Mouse (Mus musculus) midbrain, postnatal 0 days (tissue): ENCODE measurements around the gene Rfpl4. TPM values are rescaled to one million over a fixed set of nuclear protein-coding genes. Genes with fewer than 3 reads are reported as not detected.
"Not testable (repeated sequence)": the region's sequence is repeated elsewhere in the genome, so short reads cannot be mapped to it uniquely, and the experiment has no call there.

Experiments
- ATAC-seq: fragments of 200-750 bp; cut with Nextera tagmentation; 2 replicates; pipeline ENCODE4 v1.8.0; 2017; ENCODE audit warnings: moderate number of reproducible peaks, mild to moderate bottlenecking, moderate TSS enrichment, moderate library complexity; ENCODE audit not compliant: low FRiP score
- DNase-seq: peaks from one replicate; pipeline ENCODE4 v3.0.0-alpha.2; 2015; ENCODE audit warnings: low spot score
- H3K27ac ChIP-seq: fragments of 300-500 bp; sonication (generic); 2 replicates; pipeline ENCODE4 v1.5.1; 2014; ENCODE audit warnings: low read depth, mild to moderate bottlenecking, low read length, mixed read lengths
- H3K27me3 ChIP-seq: fragments of 300-500 bp; sonication (generic); 2 replicates; pipeline ENCODE4 v1.6.1; 2014; ENCODE audit warnings: low read length, control low read depth, mixed read lengths; ENCODE audit not compliant: insufficient read depth
- H3K36me3 ChIP-seq: fragments of 300-500 bp; sonication (generic); 2 replicates; pipeline ENCODE4 v1.6.1; 2014; ENCODE audit warnings: low read length, control low read depth, mixed read lengths; ENCODE audit not compliant: insufficient read depth
- H3K4me1 ChIP-seq: fragments of 300-500 bp; sonication (generic); 2 replicates; pipeline ENCODE4 v1.6.1; 2014; ENCODE audit warnings: mild to moderate bottlenecking, control low read depth, antibody characterized with exemption, low read length, mixed read lengths; ENCODE audit not compliant: insufficient read depth
- H3K4me2 ChIP-seq: fragments of 300-500 bp; sonication (generic); 2 replicates; pipeline ENCODE4 v1.6.1; 2014; ENCODE audit warnings: low read depth, mild to moderate bottlenecking, low read length, mixed read lengths; ENCODE audit not compliant: poor library complexity, severe bottlenecking
- H3K4me3 ChIP-seq: fragments of 300-500 bp; sonication (generic); 2 replicates; pipeline ENCODE4 v1.5.1; 2014; ENCODE audit warnings: low read depth, mild to moderate bottlenecking, low read length, moderate library complexity
- H3K9ac ChIP-seq: fragments of 300-500 bp; sonication (generic); replicated peaks from 2 replicates; pipeline ENCODE4 v1.6.1; 2014; ENCODE audit warnings: mild to moderate bottlenecking, low read length, moderate library complexity, mixed read lengths; ENCODE audit not compliant: poor library complexity, severe bottlenecking
- H3K9me3 ChIP-seq: fragments of 300-500 bp; sonication (generic); 2 replicates; pipeline ENCODE4 v1.6.1; 2016; ENCODE audit warnings: low read length, control low read depth
- CTCF ChIP-seq: IDR thresholded peaks from 2 replicates; pipeline ENCODE4 v1.5.1; 2016; ENCODE audit warnings: antibody characterized with exemption, mild to moderate bottlenecking
- WGBS: fragments of 180-500 bp; shearing (Covaris S2); extraction: QIAGEN DNeasy Blood & Tissue Kit; methylation state at CpG from one replicate; pipeline ENCODE4 v1.1.7; 2014; 5-methylcytosine and 5-hydroxymethylcytosine counted together
- polyA plus RNA-seq: library from polyadenylated mRNA; unstranded; fragments of >200 nt; fragmentation: Nextera tagmentation; extraction: Ambion mirVana; gene quantifications from 2 replicates; pipeline ENCODE4 v1.2.1, GENCODE M21; 2015
- total RNA-seq: library from RNA; depleted of rRNA; stranded (reverse); fragments of >200 nt; gene quantifications from 2 replicates; pipeline ENCODE4 v1.2.3, GENCODE M21; 2014; rRNA removed

Rfpl4 gene
- total RNA-seq (not detected in 2 replicates), polyA plus RNA-seq (not detected in 2 replicates)

DNA sequence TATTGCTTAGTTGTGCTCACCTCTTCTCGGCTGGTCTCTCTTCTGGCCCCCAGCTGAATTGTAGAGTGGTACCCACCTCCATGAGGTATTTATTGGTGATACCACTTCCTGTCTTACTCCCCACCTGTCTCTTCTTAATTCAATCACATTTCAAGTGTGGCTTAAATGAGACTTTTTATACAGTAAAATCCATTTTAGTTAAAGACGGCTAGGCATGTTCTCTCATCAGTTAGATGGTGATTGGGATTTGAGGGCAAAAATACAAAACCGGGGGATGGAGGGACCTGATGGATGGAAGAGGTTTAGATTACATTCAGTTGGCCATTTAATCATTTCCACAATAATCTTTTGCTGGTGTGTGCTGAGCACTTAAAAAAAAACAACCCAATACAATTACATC lies at the start of gene Rfpl4:
Gene Rfpl4 (minus strand): TSS at position 101 of the 400 bp plus-strand sequence.
- TF ChIP-seq CTCF: no peak
- 88% methylated on average over 3 of the region's 3 CpGs for WGBS
- DNase-seq (no peak), ATAC-seq (no peak)
- no peak within 1 kb of the TSS for H3K27ac ChIP-seq
- no peaks in the 10 kb centered on the region for H3K27me3 ChIP-seq
- H3K4me3 ChIP-seq: no peak within 1 kb of the TSS
- no peak within 1 kb of the TSS for H3K4me2 ChIP-seq
- no peak within 1 kb of the TSS for H3K9ac ChIP-seq
- no peaks in the 10 kb centered on the region for H3K4me1 ChIP-seq
- H3K36me3 ChIP-seq: no peaks in the 10 kb centered on the region
- no peaks in the 10 kb centered on the region for H3K9me3 ChIP-seq

DNA sequence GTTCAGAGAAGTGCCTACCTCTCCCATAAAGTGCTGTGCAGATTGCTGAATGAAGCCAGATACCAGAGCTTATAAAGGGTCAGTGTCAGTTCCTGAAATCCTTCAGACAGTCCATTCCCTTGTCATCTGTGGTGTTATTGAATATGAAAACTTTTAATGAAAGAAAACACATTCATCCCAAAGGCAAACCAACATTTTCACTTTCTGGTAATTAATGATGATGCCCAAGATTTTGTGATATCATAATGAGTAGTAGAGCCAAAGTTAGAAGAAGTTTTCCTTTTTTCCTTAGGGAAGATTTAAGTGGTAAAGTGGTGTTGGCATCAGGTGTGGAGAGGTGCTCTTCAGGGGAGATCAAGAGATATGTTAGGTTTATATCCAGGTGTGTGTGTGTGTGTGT lies 32.8 kb upstream of the Rfpl4 start, which contains the start of gene Vmn1r55:
Gene Vmn1r55 (minus strand): TSS at position 101 of the 400 bp plus-strand sequence.
- not testable (repeated sequence) for H3K27me3 ChIP-seq, H3K4me1 ChIP-seq, H3K4me3 ChIP-seq, H3K9ac ChIP-seq, H3K36me3 ChIP-seq, DNase-seq, ATAC-seq, H3K4me2 ChIP-seq, H3K9me3 ChIP-seq, H3K27ac ChIP-seq

DNA sequence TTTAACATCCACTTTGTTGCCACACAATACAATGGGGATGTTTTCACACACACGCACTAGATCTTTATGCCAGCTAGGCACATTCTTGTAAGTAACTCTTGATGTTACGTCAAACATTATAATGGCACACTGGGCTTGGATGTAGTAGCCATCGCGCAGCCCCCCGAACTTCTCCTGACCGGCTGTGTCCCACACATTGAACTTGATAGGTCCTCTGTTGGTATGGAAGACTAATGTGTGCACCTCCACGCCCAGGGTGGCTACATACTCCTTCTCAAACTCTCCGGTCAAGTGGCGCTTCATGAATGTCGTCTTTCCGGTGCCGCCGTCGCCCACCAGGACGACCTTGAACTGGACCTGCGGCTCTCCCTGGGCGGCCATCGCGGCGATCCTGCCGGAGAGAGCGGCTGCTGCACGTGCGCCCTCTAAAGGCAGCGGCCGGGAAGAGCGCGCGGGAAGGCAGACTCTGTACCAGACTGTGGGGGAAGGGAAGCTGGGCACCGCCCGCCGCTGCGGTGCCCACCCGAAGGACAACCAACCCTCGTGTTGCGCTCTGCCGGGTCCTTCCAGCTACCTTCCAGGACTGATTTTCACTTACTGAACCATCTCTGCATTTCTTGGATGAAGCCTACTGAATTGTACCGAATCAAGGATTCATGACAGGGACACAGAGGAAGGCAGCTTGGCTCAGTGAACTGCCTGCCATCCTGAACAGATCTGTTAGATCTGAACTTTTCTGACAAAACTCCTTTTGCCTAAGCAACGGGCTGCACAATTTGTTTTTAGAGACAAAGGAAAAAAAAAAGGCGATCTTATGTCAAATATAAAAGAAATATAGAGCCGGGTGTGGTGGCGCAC lies 9.0 kb upstream of the Rfpl4 start, which contains the start of gene Rasl2-9:
Gene Rasl2-9 (minus strand): TSS at position 402 of the 858 bp plus-strand sequence.
- ATAC-seq (peak; percentile 73; the same call in 1 of the 2 replicates), DNase-seq (peak; percentile 69)
- Histone ChIP-seq H3K9me3 (no peaks in the 10 kb centered on the region), H3K4me2 (peak within 1 kb of the TSS; percentile 53), H3K4me3 (peak within 1 kb of the TSS; percentile 39), H3K4me1 (no peaks in the 10 kb centered on the region), H3K27me3 (no peaks in the 10 kb centered on the region), H3K9ac (peak within 1 kb of the TSS; percentile 44; the same call in 1 of the 2 replicates), H3K27ac (no peak within 1 kb of the TSS), H3K36me3 (no peaks in the 10 kb centered on the region)
- WGBS: 20% methylated on average over 42 of the region's 42 CpGs
- TF ChIP-seq CTCF: peak; percentile 81

DNA sequence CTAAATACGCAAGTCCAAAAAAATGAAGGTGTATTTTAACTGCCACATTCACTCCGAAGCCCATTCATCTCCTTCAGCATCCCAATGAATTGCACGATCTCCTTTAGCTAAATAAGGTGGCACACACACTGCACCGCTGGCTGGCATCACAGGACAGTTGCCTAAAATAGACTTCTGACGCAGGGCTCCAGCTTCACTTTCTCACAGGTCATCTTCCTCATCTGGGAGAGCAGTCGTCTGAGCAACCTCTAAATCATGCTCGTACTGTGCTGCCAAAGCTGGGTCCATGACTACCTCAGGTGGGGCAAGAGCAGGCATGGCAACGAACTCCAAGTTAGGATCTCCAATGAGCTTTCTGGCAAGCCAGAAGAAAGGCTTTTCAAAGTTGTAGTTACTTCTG lies 8.3 kb upstream of the Rfpl4 start:
- no peaks in the 10 kb centered on the region for H3K27me3 ChIP-seq
- no peak overlapping the region; the same call in 1 of the 2 replicates for H3K4me2 ChIP-seq
- ATAC-seq: no peak

GRCm38 (mm10) chr7:5112701-5113100 lies 4.0 kb downstream of the Rfpl4 start:
- DNase-seq (no peak), ATAC-seq (no peak)
- Histone ChIP-seq H3K4me2 (no peak overlapping the region), H3K9me3 (no peaks in the 10 kb centered on the region), H3K27ac (no peak overlapping the region), H3K4me1 (no peaks in the 10 kb centered on the region), H3K27me3 (no peaks in the 10 kb centered on the region), H3K9ac (no peak overlapping the region), H3K36me3 (no peaks in the 10 kb centered on the region), H3K4me3 (no peak overlapping the region)
- WGBS: 35% methylated on average over 3 of the region's 3 CpGs
- TF ChIP-seq CTCF: no peak

More for the DNA sequence above, 8.3 kb upstream of the Rfpl4 start:
- Histone ChIP-seq H3K4me3 (no peak overlapping the region), H3K9ac (no peak overlapping the region), H3K4me1 (no peaks in the 10 kb centered on the region), H3K27ac (no peak overlapping the region), H3K36me3 (no peaks in the 10 kb centered on the region), H3K9me3 (no peaks in the 10 kb centered on the region)
- TF ChIP-seq CTCF: no peak
- 91% methylated on average over 8 of the region's 8 CpGs for WGBS
- no peak for DNase-seq

- H3K4me2 ChIP-seq: no peak overlapping the region
- DNase-seq (no peak), ATAC-seq (no peak)
- H3K27me3 ChIP-seq: no peaks in the 10 kb centered on the region
- TF ChIP-seq CTCF: no peak
- H3K9ac ChIP-seq: no peak overlapping the region
- no peaks in the 10 kb centered on the region for H3K9me3 ChIP-seq
- 84% methylated on average over 8 of the region's 8 CpGs for WGBS
- H3K36me3 ChIP-seq: no peaks in the 10 kb centered on the region
- H3K4me3 ChIP-seq: no peak overlapping the region
- no peaks in the 10 kb centered on the region for H3K4me1 ChIP-seq
- no peak overlapping the region for H3K27ac ChIP-seq
Measured at GRCm38 (mm10) chr7:5109301-5109700, 7.4 kb downstream of the Rfpl4 start.
